Mouse (Mus musculus) heart, postnatal 14 days (tissue): ENCODE measurements at regions not wholly inside any gene's neighbourhood (a gene's known extent, or its start where the extent isn't known, plus 50 kb on each side); places are given as distances from the start of the nearest gene placed in this dataset.
"Not testable (repeated sequence)": the region's sequence is repeated elsewhere in the genome, so short reads cannot be mapped to it uniquely, and the experiment has no call there.

ENCODE experiments used
- DNase-seq, 2 experiments: peaks; one replicate each; pipeline ENCODE4 v3.0.0; 2021 to 2022
- intact Hi-C: fragments of 180-260 bp; cut with DNase I; formaldehyde crosslinking; loops from one replicate; pipeline ENCODE4 v1.15.1; 2025

- intact Hi-C loops, DNase-seq: not testable (repeated sequence)
Observed at GRCm38 (mm10) chr13:12940911-12941310, 64.3 kb downstream of the Prl2c2 start.

DNA sequence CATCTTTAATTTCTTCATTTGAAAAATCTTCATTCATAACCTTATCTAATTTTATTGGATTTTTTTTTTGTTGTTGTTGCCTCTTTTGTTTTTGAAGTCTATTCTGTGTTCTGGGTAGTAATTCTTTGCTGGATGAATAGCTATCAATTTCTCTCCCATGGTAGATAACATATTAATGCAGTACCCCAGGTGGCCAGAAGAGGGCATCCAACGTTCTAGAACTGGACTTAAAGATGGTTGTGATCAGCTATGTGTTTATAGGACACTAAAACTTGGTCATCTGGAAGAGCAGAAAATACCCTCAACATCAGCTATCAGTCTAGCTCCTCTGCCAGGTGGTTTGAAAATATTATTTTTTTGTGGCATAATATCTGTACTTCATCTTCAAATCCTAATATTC is 70.1 kb downstream of the Prl2c2 start:
- DNase-seq, result peak in 1 of 2 experiments; percentile 12
- intact Hi-C loops, result not testable (repeated sequence)

- intact Hi-C loops, DNase-seq: not testable (repeated sequence)
Observed at GRCm38 (mm10) chr13:12931907-12932617, 73.1 kb downstream of the Prl2c2 start.

DNA sequence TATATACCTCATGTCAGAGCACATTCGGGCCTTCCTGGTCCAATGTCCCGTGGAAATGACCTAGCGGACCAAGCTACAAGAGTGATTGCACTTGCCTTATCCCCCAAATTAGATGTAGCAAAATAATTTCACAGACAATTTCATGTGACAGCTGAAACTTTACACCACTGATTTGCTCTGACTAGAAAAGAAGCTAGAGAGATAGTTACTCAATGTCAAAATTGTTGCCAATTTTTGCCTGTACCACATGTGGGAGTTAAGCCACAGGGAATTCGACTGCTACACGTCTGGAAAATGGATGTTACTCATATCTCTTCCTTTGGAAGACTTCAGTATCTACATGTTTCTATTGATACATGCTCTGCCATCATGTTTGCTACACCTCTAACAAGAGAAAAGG is 74.6 kb downstream of the Prl2c2 start:
- intact Hi-C loops, result no loop called here
- DNase-seq, result no peak

GRCm38 (mm10) chr13:12929806-12930205 is 75.4 kb downstream of the Prl2c2 start:
- intact Hi-C loops, result no loop called here
- DNase-seq, result no peak

- intact Hi-C loops, result no loop called here
- no peak for DNase-seq
Observed at GRCm38 (mm10) chr13:12927587-12928345, 77.4 kb downstream of the Prl2c2 start.

GRCm38 (mm10) chr13:12925604-12926003 is 79.6 kb downstream of the Prl2c2 start:
- intact Hi-C loops, result no loop called here
- DNase-seq, result no peak

DNA sequence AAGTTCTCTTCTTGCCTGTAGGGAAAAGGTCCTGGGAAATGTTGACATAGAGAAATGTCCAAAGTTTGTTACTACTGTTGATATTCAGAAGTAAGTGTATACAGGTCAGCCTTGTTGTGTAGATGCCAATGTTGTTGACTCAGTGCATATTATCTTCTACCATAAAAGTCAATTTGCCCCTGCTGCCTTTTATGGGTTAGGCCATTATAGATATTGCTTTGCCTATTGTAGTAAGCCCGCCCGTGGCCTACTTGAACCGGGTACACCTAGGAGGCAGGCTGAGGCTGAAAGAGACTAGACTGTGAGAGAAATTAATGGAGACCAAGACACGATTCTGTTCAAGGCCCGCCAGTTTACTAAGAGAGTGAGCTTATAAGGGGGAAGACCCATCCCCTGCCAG is 92.3 kb downstream of the Prl2c2 start:
- intact Hi-C loops, result loop anchor here (10.0 kb wide), 1 partner anchor 312 kb away; no protein-coding TSS in a partner anchor
- DNase-seq, result no peak

- no peak for DNase-seq
- intact Hi-C loops, result no loop called here
Observed at GRCm38 (mm10) chr13:12906151-12906550, 99.0 kb downstream of the Prl2c2 start.

DNA sequence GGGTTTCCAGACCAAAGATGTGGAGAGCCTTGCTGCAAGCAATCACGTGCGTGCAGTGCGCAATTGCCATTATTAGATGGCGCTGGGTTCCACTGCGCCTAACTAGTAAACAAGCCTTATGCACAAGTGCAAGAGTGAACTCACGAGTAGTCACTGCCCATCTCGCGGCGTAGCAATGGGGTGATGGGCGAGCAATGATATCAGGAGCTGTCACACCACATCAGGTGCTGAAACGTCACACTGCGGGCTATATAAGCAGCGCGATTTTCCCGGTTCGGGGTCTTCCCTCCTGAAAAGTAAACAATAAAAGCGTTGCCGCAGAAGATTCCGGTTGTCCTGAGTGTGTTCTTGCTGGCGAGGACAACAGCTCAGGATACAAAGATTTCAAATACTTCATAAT is 89.8 kb upstream of the Prl2c3 start:
- intact Hi-C loops, DNase-seq: not testable (repeated sequence)

GRCm38 (mm10) chr13:12879506-12879905 is 79.6 kb upstream of the Prl2c3 start:
- intact Hi-C loops, DNase-seq: not testable (repeated sequence)

DNA sequence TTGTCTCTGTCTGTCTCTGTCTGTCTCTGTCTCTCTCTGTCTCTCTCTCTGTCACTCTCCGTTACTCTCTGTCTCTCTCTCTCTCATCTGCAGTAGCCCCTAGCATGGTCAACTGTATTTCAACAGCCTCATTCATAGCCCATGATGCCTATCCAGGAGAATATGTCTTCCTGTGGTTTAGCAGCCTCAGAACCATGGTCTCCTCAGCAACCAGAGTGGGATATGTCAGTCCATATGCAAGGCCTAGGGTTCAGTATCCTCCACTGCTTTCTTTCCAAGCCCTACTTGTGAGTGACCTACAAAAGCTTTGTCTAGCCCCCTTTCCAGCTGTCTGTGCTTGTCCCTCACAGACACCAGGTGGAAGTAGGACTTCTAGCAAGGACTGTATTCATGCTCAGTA is 65.1 kb upstream of the Prl2c3 start:
- DNase-seq, intact Hi-C loops: not testable (repeated sequence)

- intact Hi-C loops, result no loop called here
- DNase-seq, result no peak
Observed at GRCm38 (mm10) chr13:12864263-12864662, 64.4 kb upstream of the Prl2c3 start.

GRCm38 (mm10) chr13:12863542-12863941 is 63.7 kb upstream of the Prl2c3 start:
- intact Hi-C loops, DNase-seq: not testable (repeated sequence)

DNA sequence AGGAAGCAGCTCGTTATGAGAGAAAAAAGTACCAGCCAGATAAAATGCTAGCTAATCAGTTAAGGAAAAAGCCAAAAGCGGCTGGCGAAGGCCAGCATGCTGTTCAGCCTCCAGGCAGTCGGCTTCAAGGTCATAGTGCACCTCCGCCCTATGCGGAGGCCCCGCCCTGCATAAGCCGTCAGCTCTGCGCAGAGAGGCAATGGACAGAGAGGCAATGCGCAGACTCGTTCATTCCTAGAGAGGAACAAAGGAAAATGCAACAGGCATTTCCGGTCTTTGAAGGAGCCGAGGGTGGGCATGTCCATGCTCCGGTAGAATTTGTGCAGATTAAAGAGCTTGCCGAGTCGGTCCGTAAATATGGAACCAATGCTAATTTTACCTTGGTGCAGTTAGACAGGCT is 61.1 kb upstream of the Prl2c3 start:
- DNase-seq, intact Hi-C loops: not testable (repeated sequence)

GRCm38 (mm10) chr13:12859930-12860329 is 60.1 kb upstream of the Prl2c3 start:
- DNase-seq, intact Hi-C loops: not testable (repeated sequence)
